Mouse (Mus musculus) ES-Bruce4 (cell line): ENCODE results near the gene Matn3. TPM values are rescaled to one million over a fixed set of nuclear protein-coding genes. Genes with fewer than 3 reads are reported as not detected.

ENCODE experiments used
- H3K27ac ChIP-seq: 2 replicates; pipeline ENCODE4 v1.5.1; 2012; ENCODE audit warnings: low read length, inconsistent platforms; ENCODE audit not compliant: insufficient read depth
- H3K27me3 ChIP-seq: 2 replicates; pipeline ENCODE4 v1.6.1; 2012; ENCODE audit warnings: mild to moderate bottlenecking, low read length, inconsistent platforms; ENCODE audit not compliant: control insufficient read depth, poor library complexity, insufficient read depth, severe bottlenecking
- H3K36me3 ChIP-seq: 2 replicates; pipeline ENCODE4 v1.6.1; 2012; ENCODE audit warnings: inconsistent platforms, mild to moderate bottlenecking, low read length, moderate library complexity; ENCODE audit not compliant: control insufficient read depth, poor library complexity, insufficient read depth, severe bottlenecking
- H3K4me1 ChIP-seq: one replicate; pipeline ENCODE4 v1.8.1; 2011; ENCODE audit warnings: low read length; ENCODE audit not compliant: control insufficient read depth, insufficient read depth
- H3K4me3 ChIP-seq: 2 replicates; pipeline ENCODE4 v1.5.1; 2011; ENCODE audit warnings: low read depth, mild to moderate bottlenecking, low read length
- H3K9ac ChIP-seq: 2 replicates; pipeline ENCODE4 v1.6.1; 2012; ENCODE audit warnings: low read depth, mild to moderate bottlenecking, inconsistent platforms; ENCODE audit not compliant: poor library complexity, severe bottlenecking
- H3K9me3 ChIP-seq: replicated peaks from 2 replicates; pipeline ENCODE4 v1.6.1; 2012; ENCODE audit warnings: mild to moderate bottlenecking, low read length, inconsistent platforms; ENCODE audit not compliant: control insufficient read depth, poor library complexity, insufficient read depth, severe bottlenecking
- CTCF ChIP-seq: IDR thresholded peaks from one replicate; pipeline ENCODE4 v1.8.1; 2011; ENCODE audit warnings: low read depth, low read length
- EP300 ChIP-seq: IDR thresholded peaks from 2 replicates; pipeline ENCODE4 v1.6.1; 2011; ENCODE audit warnings: low read depth, low read length; ENCODE audit not compliant: insufficient read depth
- POLR2A ChIP-seq: IDR thresholded peaks from one replicate; pipeline ENCODE4 v1.8.1; 2011; ENCODE audit warnings: low read length; ENCODE audit not compliant: insufficient read depth
- polyA plus RNA-seq: library from polyadenylated mRNA; stranded (reverse); fragments of >200 nt; gene quantifications from 2 replicates; pipeline ENCODE4 v1.2.4, GENCODE M21; 2011; ENCODE audit warnings: low read depth; ENCODE audit not compliant: missing spikeins, insufficient read depth, insufficient read length

The Matn3 gene
- polyA plus RNA-seq = 6.1 and 6.6 TPM in 2 replicates

DNA sequence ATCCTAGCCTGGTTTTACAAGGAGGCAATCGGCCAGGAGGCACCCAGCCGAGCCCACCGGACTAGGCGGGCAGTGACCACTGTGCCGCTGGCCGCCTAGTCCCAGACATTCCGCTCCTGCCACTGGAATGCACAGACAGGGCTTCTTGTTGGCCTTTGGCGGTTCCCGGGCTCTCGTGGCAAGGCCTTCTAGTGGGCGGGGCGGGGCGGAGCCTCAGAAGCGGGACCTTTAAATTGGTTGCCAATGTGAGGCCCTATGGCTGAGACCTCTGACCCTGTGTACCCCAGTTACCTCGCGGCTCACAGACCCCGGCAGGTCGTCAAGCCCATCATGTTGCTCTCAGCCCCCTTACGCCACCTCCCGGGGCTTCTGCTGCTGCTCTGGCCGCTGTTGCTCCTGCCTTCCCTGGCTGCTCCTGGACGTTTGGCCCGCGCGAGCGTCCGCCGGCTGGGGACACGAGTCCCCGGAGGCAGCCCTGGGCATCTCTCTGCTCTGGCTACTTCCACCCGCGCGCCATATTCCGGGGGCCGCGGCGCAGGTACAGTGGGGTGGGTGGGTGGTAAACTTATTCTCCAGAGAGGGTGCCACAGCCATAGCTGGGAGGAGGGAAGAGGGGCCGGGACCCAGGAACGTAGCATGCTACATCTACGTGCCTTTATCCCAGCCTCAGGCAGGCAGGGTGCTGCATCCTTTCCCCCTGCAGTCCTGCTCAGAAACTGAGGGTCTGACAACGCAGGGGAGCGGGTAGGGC is at the start of gene Matn3:
Gene Matn3, plus strand, starts transcription at position 216 of the 751 bp plus-strand sequence.
- Histone ChIP-seq H3K4me1 (no peaks in the 10 kb centered on the region), H3K27ac (no peak within 1 kb of the TSS), H3K9ac (peak within 1 kb of the TSS; percentile 74), H3K36me3 (no peaks in the 10 kb centered on the region), H3K27me3 (no peaks in the 10 kb centered on the region), H3K9me3 (no peaks in the 10 kb centered on the region), H3K4me3 (peak within 1 kb of the TSS; percentile 71)
- TF ChIP-seq EP300 (no peak), POLR2A (peak; percentile 21)

- H3K9me3 ChIP-seq = no peaks in the 10 kb centered on the region
- H3K36me3 ChIP-seq = no peaks in the 10 kb centered on the region
- no peak overlapping the region for H3K4me3 ChIP-seq
- no peak overlapping the region for H3K9ac ChIP-seq
- TF ChIP-seq POLR2A (no peak), EP300 (no peak), CTCF (no peak)
- H3K4me1 ChIP-seq = peaks cover 2% of the 10 kb centered on the region
- no peak overlapping the region for H3K27ac ChIP-seq
- no peaks in the 10 kb centered on the region for H3K27me3 ChIP-seq
Observed at GRCm38 (mm10) chr12:8898879-8899785, 48.6 kb upstream of the Matn3 start.

DNA sequence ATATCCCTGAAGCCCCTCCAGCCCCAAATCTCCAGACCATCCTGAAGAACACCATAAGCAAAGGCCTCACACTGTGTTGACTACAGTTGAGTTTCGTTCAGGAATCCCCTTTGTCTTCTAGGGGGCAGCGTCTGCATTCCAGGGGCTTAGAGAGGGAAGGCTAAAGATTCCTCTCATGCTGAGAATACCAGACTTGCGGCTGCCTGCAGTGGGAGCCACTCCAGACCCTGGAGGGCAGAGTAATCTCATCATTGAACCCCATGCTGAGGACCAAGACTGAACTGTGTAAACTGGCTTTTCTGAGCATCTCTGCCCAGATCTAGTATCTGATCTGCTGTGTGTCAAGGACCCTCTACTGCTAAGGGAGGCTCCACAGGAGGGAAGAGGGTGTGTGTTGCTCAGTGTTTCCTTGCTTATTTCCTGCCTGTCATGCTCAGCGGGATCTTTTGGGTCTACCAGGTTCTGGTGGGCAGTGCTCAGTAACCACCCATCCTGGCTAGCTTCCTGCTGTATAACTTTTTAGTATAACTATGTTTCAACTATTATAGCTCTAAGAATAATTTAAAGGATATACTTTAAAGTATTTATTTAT is 47.5 kb upstream of the Matn3 start:
- H3K9ac ChIP-seq = no peak overlapping the region
- no peak overlapping the region for H3K27ac ChIP-seq
- no peak overlapping the region for H3K4me3 ChIP-seq

GRCm38 (mm10) chr12:8900919-8901663 is 46.6 kb upstream of the Matn3 start:
- H3K36me3 ChIP-seq = no peaks in the 10 kb centered on the region
- no peaks in the 10 kb centered on the region for H3K9me3 ChIP-seq
- no peak overlapping the region for H3K27ac ChIP-seq
- no peak for TF ChIP-seq CTCF
- no peak for TF ChIP-seq EP300
- TF ChIP-seq POLR2A = no peak
- peaks cover 2% of the 10 kb centered on the region for H3K4me1 ChIP-seq
- H3K27me3 ChIP-seq = no peaks in the 10 kb centered on the region
- no peak overlapping the region for H3K9ac ChIP-seq
- H3K4me3 ChIP-seq = no peak overlapping the region

More for the DNA sequence above, 47.5 kb upstream of the Matn3 start:
- Histone ChIP-seq H3K27me3 (no peaks in the 10 kb centered on the region), H3K4me1 (peaks cover 2% of the 10 kb centered on the region), H3K9me3 (no peaks in the 10 kb centered on the region), H3K36me3 (no peaks in the 10 kb centered on the region)
- TF ChIP-seq POLR2A (no peak), EP300 (0 out of 2 replicates have a peak, but pooled peaks have one; percentile 29), CTCF (no peak)

DNA sequence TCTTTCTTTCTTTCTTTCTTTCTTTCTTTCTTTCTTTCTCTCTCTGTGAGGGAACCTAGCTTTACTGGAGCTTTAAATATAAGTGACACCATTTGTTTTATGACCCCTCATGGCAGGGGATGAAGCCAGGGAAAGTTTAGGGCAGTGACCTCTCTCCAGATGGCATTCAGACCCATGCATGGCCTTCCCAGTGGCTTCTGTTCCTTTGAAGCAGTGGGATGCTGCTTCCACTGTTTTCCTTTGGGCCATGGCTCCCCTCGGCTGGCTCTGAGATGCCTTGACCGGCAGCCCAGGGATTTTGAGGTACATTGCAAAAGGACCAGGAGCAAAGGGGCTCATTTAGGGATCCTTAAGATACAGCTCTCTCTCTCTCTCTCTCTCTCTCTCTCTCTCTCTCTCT is 45.8 kb upstream of the Matn3 start:
- no peak overlapping the region for H3K27ac ChIP-seq
- no peak overlapping the region for H3K9ac ChIP-seq

More for the DNA sequence above, 45.8 kb upstream of the Matn3 start:
- Histone ChIP-seq H3K36me3 (no peaks in the 10 kb centered on the region), H3K4me3 (no peak overlapping the region), H3K9me3 (no peaks in the 10 kb centered on the region), H3K4me1 (peaks cover 2% of the 10 kb centered on the region), H3K27me3 (no peaks in the 10 kb centered on the region)
- TF ChIP-seq CTCF (no peak), POLR2A (no peak), EP300 (no peak)
